Mouse (Mus musculus) kidney, postnatal 36 days (tissue): Measurements from ENCODE around the gene Dip2b.

Source experiments
- DNase-seq, 2 experiments: peaks; one replicate each; pipeline ENCODE4 v3.0.0; 2021 to 2022; ENCODE audit warnings: mixed read lengths in 2 of 2

Gene Dip2b

DNA sequence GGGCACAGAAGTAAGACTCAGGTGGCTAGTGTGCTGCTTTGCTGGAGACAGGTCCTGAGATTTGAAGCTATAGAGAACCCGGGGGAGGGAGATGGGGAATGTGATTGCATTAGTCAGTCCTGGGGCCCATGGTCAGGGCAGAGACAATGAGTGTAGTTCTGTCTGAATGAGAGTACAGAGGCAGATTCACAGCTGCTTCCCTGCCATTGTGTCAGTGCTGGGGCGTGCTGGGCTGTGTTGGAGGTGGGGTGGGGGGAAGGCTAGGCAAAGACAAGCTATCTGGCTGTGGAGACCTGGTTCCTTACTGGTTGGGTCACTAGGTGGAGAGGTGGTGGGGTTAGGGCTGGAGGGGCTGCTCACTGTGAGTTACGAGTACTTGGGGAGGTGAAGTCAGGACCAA lies 14.3 kb downstream of the Dip2b start:
- DNase-seq, result no peak

DNA sequence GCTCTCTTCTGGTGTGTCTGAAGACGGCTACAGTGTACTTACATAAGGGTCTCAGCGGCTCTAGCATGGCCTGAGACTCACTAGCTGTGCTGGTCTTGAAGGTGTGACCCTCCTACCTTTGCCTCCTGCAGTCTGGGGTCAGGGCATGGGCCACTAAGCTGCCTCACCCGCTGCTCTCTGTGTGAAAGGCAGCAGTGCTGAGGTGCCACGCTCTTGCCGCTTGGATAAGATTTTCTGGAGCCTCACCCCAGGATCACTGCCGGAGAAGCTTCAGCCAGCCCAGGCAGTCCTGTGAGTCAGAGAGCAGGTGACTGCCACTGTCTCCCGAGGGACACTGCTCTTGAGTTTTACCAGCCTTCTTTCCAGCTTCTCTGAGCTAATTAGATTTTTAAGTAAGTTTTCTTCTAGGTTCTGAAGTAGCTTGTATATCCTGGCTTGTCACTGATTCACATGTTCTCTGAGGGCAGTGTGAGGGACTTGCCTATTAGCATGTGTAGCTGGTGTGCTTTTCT lies 18.0 kb downstream of the Dip2b start:
- DNase-seq, result no peak

DNA sequence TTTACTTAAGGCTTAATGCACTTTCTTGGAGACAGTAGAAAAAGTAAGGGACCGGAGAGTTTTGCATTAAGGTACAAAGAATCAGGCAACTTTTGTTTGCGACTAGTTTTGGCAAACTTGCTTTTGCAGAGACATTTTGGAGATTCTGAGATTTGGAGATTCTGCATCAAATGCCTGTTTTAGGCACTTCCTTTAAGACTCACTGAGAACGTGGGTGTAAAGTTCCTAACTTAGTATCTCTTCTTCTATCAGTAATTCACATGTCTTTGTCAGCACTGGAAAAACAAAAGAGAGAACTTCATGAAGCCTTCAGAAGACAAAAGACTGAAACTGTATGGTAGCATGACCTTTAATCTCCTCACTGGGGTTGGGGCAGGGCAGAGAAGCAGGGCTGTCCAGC lies 19.2 kb downstream of the Dip2b start:
- DNase-seq, result no peak

DNA sequence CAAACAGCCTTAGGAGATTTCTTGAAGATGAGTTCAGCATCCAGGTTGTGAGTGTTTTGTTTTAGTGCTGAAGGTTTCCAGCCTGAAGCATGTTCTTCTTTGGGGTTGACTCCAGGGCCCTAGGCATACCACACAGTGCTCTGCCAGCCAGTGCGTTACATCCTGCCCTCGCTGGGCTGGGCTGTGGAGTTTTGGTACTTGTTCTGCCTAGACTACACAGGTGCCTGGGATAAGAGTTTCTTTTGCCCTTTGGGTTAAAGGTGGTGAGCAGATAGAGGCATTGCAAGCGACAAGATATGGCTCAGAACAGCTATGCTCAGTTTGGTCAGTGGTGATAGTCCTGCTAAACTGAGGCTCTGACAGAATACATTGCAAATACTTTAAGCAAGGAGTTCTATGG lies 19.7 kb downstream of the Dip2b start:
- no peak for DNase-seq

DNA sequence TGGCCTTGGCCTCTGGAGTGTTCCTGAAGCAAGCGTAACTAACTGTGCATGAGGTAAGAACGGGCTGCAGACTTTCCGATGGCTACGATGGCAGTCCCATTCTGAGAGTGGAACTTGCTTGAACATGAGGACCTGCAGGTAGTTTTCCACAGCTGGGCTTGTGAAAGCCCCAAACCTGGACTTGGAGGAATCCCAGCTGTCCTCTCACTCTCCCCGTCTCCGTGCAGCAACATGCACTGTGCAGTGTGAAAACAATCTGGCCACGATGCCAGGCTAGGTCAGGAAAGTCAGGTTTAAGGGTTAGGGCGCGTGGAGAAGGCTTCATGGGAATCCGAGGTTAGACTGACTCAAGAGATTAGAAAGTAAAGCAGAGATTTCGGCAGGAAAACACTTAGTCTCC lies 20.4 kb downstream of the Dip2b start:
- no peak for DNase-seq

DNA sequence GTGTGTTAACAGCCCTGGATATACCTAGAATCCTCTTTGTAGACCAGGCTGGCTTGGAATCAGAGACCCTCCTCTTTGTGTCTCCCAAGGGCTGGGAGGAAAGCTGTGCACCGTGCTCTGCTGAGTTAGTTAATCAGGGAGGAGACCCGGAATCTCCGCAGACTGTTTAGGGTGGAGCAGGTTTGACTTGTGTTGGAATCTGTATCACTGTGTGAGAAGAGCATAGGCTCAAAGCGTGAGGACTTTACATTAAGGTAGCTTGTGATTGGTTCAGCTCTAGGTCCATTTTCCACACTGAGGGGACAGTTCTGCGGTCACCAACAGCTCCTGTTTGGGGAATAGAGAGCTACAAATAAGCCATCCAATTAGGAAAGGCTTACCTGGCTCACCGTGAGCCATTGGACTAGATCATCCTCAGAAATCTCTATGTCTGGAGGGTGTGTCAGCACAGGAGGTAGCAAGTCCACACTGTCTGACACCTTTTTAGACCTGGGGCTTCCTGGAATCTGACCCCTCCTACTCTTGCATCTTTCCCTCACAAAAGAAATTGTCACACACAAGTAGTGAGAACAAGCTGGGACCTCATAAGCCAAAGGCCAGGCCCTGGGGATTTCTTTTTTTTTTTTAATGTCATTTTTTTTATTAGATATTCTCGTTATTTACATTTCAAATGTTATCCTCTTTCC lies 21.3 kb downstream of the Dip2b start:
- no peak for DNase-seq

DNA sequence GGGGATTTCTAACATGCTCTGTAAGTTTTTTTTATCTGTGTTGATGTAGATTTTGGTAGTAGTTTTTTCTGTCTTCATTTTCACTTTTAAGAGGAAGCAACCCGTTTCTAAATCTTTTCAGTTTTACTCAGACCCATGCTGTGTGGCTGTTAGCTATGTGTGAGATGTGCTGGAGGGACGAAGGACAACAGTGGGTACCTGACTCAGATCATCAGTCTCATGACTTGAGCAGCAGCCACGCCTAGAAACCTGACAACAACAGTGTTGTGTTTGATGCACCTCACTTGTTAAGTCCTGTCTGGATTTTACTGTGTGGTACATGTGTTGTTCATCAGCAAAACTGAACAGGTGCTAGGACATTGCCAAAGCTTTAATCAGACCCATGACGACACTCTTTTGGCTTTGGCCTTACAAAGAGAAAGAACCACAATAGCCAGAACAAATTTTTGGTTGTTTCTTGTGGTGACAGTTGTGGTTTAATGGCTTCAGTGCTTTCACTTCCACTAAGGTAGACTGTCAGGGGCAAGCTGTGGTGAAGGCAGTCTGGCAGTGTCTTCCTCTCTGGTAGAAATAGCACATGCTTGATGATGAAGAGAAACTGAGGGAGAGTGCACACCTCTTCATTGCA lies 22.2 kb downstream of the Dip2b start:
- DNase-seq, result no peak

DNA sequence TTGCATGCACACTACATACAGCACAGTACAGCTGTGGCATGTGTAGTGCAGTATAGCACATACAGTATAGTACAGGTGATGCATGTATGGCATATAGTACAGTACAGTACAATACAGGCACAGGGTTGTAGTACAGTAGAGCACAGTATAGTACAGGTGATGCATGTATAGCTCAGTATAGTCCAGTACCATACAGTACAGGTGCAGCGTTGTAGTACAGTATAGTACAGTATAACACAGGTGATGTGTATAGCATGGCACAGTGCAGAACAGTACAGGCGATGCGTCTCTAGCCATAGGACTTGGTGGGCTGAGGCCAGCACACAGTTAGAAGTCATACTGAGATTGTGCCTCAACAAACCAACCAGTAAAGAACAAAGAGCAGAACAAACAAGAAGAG lies 22.9 kb downstream of the Dip2b start:
- DNase-seq, result no peak

DNA sequence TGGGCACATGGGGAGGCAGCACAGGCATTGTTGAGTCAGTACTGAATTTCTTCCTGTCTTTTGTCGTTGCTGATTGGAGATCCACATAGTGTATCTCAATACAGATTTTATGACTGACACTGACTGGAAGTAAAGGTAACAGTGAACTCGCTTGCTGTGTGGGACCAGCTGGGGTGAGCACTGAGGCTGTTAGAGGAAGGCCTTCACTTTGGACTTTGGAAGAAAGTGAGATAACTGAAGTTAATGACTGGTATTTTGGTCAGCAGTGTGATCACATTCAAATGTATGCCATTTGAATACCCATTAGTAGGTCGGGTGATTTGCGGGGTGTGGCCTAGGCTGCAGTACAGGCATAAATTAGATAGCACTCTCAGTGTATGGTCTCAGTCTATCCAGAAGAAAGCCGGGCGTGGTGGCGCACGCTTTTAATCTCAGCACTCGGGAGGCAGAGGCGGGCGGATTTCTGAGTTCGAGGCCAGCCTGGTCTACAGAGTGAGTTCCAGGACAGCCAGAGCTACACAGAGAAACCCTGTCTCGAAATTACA lies 24.8 kb downstream of the Dip2b start:
- DNase-seq, result no peak

DNA sequence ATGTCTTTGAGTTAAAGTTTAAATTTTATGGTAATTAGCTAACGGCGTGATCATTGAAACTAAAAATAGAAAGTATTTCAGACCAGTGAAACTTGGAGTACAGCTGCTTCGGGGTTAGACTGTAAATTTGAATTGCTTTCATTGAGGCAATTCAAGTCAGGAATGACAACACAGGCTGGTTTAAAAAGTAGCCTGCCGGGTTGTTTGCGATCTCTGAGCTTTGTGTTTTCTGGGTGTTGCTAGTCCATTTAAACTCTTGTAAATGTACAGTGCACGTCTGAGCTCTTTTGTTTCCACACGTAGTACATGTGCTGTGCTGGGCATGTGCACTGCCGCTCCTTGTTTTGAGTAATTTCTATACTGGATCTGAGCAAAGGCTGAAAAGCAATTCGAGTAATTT lies 28.2 kb downstream of the Dip2b start:
- DNase-seq, result peak in 1 of 2 experiments; percentile 51

DNA sequence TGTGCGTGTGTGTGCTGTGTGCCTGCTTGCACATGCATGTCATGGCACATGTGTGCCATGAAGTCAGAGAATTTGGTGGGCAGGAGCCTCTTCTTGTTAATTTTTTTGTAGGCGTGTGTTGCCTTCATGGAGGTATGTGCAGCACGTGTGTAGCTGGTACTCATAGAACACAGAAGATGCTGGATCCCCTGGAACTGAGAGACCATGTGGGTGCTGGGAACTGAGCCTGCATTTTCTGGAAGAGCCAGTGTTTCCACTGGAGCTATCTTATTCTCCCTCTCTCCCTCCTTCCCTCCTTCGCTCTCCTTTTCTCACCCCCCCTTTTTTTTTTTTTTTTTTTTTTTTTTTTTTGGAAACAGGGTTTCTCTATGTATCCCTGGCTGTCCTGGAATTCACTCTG lies 30.6 kb downstream of the Dip2b start:
- DNase-seq, result no peak

DNA sequence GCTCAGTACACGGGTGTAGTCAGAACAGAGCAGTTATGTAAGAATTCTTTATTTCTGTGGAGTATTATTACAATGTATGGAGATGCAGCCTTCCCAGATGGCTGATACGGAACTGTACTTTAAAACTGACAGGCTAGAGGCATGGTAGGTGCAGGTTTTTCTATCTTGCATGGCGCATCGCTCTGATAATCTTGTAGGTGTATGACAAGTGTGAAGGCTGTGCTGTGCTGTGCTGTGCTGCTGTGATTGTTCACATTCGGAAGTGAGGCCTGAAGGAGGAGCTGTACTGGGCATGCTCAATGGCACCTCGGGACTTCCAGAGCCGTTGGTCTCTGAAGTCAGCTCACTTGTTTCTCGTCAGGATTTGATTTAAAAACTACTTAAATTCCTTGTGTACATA lies 31.6 kb downstream of the Dip2b start:
- DNase-seq, result no peak

DNA sequence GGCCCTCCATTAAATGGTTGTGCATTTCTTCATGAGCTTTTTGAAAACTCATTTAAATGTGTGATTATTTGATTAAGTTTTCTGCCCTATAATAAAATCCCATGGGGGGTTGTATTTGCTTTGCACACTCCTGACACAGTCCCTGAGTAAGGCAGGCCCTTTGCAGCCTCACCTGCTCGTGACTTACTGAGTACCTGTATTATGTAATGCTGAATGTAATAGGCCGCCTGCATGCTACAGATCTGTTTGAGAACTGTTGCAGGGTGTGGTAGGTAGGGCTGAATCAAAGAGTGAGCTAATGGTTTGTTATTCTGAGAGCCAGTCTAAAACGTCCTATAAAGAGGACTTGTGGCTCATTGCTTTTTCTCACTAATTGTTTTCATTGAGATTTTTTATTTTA lies 33.4 kb downstream of the Dip2b start:
- DNase-seq, result no peak

DNA sequence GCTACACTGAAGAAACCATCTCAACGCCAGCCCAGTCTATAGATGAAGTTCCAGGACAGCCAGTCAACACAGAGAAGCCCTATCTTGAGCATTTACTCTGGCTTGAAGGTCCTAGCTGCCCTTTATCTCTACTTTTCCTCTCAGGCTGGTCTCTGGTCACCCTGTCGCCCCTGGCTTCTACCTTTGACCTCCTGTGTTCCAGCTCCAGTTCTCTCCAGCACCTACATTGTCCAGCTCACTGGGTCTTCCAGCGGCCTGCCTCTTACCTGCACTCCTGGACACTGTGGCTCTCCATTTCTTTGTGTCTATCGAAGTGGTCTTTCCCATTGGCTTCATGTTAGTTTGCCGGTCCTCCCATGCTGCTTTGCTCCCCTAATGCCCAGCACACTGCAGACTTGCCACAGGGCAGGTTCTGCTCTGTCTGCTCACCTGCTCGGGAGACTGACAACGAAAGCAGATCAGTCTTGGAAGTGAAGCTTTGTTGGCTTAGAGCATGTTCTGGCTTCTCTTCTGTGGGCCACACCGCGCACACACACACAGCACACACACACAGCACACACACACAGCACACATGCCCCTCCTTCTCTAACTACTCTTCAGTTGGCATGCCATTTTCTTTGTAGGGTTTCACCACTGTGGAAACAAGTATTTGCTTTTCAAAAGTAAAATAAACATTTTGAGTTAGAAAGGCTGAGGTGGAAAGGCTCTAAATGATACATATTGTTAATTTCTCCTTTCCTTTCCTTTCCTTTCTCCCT lies 35.4 kb downstream of the Dip2b start:
- no peak for DNase-seq

DNA sequence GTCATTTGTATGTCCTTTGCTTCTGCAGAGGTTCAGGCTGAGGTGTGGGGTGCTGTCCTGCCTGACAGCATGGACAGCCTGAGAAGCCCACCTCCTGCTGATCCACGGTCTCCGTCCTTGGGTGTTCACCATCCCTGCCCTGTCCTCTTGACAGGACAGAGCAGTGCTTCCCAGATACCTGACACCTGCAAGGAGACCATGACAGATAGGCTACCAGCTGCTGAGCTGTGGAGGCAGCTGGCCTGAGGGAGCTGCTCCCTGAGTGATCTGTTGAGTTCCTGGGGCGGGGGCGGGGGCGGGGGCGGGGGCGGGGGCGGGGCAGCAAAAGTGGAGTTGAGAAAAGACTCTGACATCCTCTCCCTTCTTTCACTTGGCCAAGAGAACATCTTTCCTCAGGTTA lies 36.3 kb downstream of the Dip2b start:
- DNase-seq, result no peak

DNA sequence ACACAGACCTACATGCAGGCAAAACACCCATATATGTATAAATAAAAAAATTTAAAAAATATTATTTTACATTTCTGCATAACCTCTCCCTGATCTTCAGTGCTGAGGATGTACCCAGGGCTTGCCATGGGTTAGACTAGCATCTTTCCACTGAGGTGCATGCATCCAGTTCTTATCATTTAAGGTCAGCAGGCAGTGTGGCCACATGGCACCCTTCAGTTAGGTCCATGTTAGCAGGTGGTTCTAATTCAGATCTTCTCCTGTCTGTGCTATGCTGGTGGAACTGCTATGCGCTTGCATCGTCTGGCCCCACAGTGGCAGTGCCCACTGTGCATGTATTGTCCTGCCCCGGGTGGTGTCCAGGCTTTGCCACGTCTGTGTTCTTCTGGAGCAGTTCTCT lies 37.9 kb downstream of the Dip2b start:
- DNase-seq, result no peak

DNA sequence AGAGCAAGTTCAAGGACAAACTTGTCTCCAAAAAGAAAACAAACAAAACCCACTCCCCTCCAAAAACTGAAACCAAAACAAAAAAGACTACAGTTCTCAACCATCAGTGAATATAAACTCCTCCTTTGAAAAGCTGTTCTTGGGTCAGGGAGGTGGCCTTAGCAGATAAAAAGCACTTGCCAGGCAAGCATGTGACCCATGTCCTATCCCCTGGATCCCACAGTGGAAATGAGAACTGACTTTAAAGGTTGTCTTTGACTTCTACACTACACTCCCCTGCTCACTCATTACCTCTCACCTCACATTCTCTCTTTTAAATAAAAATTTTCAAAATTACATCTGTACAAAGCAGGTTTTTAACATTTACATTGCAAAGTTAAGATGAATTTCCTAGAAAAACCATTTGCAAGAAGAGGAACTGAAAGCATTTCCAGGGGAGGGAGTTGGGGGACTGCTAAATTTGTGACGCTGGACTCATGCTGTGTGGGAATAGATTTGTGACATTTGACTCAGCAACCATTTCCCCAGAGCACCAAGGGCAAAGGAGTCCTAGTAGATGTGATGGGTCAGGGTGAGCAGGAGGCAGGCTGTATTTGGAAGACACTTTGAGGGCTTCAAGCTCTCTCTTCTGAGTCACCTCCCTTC lies 42.5 kb downstream of the Dip2b start:
- no peak for DNase-seq

DNA sequence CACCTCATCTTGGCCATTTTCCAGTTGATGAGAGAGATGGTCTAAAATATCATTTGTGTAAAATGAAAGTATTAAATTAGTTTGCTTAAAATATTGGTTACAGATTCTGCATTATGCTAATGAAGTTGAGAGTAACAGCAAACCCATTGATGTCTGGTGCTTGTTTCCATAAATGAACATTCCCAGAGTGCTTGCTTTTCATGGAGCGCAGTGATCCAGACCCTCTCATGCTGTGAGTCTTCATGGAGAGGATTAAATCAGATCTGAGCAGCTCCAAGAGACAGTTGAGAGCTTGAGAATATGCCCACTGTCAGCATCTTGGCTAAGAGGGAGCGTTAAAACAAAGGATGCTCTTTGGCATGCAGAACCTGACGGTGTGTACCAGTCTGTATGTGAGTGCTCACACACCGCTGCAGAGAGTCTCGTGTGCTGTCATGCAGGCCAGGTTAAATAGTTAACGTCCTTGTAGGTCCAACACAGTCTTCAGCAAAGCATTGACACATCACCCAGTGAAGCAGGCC lies 43.1 kb downstream of the Dip2b start:
- no peak for DNase-seq

DNA sequence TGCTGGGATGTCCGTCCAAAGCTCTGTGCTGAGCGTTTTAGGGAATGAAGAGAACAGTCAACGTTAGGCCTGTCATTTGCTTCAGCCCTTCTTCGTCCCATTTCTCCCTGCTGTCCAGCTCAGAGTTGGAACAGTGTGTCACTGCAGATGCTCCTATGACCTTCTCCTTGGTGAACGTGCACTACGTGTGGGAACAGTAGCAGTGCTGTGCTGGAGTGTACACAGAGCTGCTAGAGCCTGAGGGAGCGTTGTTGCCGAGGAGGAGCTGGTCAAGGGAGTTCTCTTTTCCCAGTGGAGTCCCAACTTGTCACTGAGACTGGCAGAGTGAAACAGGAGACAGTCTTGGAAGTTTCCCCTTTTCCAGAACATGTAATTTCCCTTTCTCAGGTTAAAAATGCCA lies 43.6 kb downstream of the Dip2b start:
- no peak for DNase-seq

DNA sequence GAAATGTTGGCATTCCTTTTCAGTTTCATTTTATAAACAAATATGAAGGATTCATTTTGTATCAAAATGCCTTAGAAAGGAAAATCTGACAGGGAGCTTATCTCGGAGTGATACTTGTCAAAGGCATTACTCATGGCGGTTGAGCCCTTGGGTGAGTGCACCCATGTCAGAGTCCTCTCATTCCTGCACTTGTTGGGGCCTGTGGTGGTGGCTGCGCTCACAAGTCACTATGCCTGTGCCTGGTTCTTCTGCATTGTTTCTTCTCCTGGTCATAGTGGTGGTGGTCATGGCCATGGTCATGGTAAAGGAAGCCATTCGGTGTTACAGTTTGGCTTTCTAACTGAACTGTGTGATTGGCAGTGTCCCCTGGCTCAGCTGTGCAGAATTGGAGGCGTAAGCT lies 44.3 kb downstream of the Dip2b start:
- no peak for DNase-seq

DNA sequence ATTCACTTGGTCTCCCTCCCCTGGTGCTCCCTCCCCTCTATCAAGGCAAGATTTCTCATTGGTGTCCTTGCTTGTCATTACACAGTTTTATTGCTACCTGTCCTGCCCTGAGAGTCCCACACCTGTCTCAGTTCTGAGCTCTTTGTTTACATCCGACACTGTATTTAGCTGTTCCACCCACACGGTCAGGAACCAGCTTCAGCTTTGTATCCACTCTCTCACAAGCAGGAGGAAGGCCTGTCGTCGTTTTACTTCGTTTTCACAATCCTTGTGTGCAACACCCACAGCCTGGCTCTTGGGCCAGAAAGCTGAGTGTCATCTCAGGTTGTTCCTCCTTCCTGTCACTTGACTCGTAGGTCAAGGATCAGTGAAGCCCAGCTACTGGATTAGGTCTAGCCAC lies 45.4 kb downstream of the Dip2b start:
- no peak for DNase-seq

DNA sequence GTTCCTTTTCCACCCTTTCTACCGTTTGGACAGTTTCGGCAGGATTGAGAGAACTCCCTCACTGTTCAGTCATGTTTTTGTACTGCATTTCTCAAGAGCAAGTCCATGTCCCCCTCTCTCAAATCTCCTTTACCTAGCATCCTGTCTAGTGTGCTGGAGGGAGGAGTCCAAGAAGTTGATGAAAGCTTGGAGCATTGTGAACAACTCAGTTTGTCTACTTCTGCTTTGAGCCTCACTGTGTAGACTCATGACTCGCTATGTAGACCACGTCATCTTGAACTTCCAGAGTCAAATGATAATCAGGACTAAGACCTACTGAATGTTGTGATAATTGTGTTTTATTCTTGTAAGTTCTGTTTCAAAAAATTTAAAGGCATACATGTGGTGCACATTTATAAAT lies 46.4 kb downstream of the Dip2b start:
- no peak for DNase-seq

DNA sequence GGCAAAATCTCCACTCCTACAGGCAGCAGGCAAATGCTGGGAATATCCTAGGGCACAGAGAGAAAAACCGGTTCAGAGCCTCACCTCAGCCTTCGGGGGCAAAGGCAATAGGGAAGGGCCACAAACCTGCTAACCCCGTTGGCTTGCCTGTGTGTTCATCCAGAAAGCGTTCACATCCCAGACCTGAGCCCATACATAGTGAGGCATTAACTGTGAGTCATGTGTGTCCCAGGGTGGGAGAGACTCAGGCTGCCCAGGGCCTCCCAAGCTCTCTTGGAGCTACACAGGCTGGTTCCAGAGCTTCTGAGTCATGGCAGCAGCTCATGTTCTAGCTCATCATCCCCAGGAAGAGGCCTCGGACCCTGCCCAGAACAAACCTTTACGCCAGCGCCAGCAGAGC lies 49.6 kb downstream of the Dip2b start:
- no peak for DNase-seq
